Mouse (Mus musculus) right cerebral cortex, postnatal 25 days (tissue): ENCODE data around the gene Taar7e.
A peak's percentile ranks its signal among the peaks of the same experiment; 100 is the strongest.
"Not testable (repeated sequence)": the region's sequence is repeated elsewhere in the genome, so short reads cannot be mapped to it uniquely, and the experiment has no call there.

ENCODE experiments used
- DNase-seq: peaks from one replicate; pipeline ENCODE4 v3.0.0; 2022

Gene Taar7e

DNA sequence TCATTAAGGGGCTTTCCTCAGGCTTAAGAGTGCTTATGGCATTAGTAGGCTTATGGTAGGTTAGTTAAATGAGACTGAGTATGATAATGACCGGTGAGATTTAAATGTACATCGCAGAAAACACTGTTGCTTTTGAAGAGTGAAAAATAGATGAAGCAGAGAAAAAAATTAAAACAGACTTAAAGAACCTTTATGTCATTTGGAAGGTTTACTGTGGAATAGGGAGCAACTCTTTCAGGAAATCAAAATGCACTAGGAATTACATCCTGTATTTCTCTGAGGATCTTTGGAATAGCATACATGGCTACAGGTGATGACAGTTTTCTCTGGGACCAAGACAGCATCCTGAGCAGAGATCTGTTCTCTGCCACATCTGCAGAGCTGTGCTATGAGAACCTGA, at the start of gene Taar7e:
TSS of gene Taar7e (plus strand) at position 301 of the 400 bp plus-strand sequence.
- no peak for DNase-seq

DNA sequence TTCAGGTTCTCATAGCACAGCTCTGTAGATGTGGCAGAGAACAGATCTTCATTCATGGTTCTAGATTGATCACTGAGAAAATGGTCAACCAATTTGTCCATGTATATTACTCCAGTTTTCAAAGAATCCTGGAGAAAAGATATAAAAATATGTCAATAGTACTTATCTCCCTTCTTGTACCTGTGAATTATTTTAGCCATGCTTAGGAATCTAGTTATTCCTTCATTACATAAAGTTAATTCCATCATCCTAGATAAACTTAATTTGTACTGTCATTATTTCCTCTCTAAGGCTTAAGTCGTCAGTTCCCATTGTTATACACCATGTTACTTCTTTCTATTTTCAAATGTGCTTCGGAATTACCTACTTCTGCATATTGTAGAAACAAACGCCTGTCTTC, 44.0 kb upstream of the Taar7e start, which contains the start of gene Taar7a:
TSS of gene Taar7a (minus strand) at position 101 of the 400 bp plus-strand sequence.
- no peak for DNase-seq

DNA sequence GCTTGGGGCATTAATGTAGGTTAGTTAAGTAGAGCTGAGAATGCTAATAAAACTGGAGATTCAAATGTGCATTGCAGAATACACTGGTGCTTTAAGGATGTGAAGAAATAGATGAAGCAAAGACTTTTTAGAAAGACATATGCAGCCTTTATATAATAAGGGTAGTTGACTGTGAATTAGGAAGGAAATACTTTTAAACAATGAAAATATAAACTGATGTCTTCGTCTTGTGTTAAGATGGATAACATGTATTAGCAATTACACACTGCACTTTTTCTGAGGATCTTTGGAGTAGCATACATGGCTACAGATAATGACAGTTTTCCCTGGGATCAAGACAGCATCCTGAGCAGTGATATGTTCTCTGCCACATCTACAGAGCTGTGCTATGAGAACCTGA, 37.8 kb upstream of the Taar7e start, which contains the start of gene Taar7b:
TSS of gene Taar7b (plus strand) at position 301 of the 400 bp plus-strand sequence.
- DNase-seq = no peak

DNA sequence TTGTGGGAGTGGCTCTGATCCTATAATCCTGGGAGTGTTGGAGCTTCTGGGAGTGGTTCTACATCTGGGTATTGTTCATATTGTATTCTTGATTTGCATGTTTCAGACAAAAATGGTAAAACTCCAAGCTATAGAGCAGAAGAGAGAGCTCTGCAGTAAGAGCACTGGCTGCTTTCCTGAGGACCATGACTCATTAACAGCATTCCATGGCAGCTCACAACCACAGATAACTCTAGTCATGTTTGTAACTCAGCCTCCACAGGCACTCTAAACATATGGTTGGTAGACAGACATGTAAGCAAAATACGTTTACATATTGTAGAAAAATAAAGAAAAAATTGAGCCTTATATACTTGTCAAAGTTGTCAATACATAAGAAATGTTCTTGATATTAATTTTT, 31.0 kb upstream of the Taar7e start:
- no peak for DNase-seq

DNA sequence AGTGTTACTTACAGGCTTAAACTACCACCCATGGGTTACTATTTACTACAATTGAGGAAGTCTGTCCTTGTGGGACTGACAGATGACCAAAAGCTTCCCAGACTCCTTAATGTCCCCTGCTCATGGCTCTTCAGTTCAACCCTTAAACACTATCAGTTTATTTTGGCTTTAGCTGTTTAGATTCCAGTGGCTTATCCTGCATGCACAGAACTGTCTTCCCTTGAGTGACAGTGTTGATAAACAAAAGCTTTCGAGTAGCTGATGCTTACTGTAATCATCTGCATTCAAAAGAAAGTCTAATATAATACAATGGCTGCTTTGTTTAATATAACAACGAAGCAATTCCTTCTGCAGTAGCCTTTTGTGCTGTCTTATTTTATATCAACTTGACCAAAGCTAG, 30.4 kb upstream of the Taar7e start:
- no peak for DNase-seq

DNA sequence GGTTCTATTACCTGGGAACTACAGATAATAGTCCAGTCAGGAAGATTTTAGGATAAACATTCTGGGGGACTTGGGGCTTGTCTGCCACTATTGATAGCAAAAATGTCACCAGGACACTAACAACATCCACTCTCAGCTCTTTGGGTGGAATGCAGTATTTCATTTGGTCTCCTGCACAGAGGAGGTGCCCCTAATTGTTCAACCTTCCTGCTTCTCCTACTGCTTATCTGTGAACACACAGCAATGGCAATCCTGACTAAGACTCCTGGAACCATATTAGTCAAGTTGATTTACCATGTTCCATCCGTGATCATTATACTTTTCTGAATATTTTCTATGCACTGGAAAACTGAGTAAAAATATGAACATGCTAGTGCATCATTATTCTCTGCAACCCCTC, 29.3 kb upstream of the Taar7e start:
- DNase-seq = no peak

DNA sequence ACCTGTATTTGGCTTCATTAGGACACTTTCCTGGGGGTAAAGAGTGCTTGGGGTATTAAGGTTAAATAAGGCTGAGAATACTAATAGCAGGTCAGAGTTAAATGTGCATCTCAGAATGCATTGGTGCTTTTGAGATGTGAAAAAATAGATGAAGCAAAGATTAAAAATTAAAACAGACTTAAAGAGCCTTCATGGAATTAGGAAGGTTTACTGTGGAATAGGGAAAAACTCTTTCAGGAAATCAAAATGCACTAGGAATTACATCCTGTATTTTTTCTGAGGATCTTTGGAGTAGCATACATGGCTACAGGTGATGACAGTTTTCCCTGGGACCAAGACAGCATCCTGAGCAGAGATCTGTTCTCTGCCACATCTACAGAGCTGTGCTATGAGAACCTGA, 10.5 kb upstream of the Taar7e start, which contains the start of gene Taar7d:
TSS of gene Taar7d (plus strand) at position 301 of the 400 bp plus-strand sequence.
- no peak for DNase-seq

DNA sequence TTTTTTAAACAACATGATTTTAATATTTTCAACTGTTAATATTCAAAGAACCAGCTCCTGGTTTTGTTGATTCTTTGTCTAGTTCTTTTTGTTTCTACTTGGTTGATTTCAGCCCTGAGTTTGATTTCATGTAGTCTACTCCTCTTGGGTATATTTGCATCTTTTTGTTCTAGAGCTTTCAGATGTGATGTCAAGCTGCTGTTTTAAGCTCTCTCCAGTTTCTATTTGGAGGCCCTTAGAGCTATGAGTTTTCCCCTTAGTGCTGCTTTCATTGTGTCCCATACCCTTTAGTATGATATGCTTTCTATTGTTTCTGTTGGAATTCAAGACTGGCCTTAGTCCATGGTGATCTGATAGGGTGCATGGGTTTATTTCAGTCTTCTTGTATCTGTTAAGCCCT, 6.1 kb upstream of the Taar7e start:
- DNase-seq = no peak

DNA sequence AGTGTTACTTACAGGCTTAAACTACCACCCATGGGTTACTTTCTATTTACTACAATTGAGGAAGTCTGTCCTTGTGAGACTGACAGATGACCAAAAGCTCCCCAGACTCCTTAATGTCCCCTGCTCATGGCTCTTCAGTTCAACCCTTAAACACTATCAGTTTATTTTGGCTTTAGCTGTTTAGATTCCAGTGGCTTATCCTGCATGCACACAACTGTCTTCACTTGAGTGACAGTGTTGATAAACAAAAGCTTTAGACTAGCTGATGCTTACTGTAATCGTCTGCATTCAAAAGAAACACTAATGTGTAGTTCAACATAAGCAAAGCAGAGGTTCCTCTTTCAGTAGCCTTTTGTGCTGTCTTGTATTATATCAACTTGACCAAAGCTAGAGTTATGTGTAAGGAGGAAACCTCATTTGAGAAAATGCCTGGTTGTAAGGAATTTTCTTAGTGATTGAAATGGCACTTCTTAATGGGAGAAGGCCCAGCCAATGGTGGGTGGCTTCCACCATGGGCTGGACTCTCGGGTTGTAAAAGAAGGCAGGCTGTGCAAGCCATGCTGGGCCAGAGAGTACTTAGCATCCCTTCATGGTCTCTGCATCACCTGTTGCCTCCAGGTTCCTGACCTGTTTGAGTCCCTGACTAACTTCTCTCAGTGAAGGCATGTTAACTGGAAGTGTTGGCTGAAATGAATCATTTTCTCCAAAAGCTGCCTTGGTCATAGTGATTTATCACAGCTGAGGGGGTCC, 2.9 kb downstream of the Taar7e start:
- no peak for DNase-seq

DNA sequence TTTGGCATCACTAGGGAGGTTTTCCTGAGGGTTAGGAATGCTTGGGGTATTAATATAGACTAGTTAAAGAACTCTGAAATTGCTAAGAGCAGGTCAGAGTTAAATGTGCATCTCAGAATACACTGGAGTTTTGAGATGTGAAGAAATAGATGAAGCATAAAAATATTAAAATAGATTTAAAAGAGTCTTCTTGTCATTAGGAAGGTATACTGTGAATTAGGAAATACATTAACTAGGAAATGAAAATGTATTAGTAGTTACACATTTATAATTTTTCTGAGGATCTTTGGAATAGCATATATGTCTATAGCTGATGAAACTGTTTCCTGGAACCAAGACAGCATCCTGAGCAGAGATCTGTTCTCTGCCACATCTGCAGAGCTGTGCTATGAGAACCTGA, 11.8 kb downstream of the Taar7e start, which contains the start of gene Taar7f:
TSS of gene Taar7f (plus strand) at position 301 of the 400 bp plus-strand sequence.
- DNase-seq = no peak

DNA sequence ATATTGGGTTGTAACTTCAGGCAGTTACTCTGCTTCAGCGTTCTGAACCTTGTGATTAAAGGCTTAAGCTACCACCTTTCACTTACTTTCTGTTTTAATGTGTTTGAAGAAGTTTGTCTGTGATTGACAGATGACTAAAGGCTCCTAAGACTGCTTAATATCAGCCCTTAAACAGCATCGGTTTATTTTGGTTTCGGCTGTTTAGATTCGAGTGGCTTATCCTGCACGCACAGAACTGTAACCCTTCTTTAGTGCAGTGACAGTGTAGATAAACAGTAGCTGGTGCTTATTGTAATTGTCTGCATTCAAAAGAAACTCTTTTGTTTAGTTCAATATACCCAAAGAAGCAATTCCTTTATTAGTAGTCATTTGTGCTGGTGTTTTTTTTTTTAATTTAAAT, 14.6 kb downstream of the Taar7e start:
- no peak for DNase-seq

DNA sequence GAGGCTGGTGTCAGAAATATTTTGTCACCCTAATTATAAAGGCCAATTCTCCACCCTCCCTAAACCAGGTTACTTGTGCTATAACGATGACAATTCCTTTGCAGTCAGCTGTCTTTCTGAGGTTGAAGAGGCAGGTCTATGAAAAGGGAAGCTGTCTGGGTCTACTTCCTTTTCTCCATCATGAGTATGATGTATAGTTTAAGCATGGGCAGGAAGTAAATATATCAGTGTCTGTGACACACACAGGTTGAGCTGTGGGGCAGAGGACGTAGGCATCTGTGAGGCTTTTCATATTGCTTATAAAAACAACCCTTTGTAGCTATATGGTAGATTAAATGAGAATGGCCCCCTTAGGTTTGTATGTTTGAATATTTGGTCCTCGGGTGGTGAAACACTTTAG, 21.6 kb downstream of the Taar7e start:
- no peak for DNase-seq

DNA sequence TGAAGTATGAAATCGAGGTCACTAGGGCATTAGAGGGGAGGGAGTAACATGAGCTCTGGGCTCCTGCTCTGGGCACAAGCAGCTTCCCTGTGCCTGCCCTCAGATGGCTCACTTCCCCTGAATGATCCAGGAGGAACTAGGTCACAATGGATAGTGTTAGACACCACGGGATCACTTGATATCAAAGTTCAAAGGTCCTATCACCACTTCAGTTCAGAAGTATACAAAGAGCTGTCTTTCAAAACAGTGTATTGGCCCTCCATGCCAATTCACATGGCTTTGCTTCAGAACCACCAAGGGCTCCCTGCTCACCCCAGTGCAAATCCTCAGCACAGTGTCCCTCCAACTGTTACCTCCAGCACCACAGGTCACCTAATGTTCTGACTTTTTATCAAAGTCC, 37.3 kb downstream of the Taar7e start:
- DNase-seq = not testable (repeated sequence)

DNA sequence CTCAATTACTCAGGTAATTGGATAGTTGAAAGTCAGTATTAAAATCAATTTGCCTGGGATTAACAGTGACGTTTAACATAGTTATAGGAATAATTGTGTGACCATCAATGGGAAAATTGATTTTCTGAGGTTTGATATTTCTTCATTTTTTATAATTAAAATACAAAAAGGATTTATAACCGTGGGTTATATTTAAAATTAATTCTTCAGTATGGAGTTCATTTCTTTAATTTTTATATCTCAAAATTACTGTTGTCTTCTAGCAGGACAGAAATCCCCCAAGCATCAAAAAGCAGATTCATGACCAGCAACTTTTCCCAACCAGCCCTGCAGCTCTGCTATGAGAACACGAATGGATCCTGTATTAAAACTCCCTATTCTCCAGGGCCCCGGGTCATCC, 38.8 kb downstream of the Taar7e start, which contains the start of gene Taar8a:
TSS of gene Taar8a (plus strand) at position 301 of the 400 bp plus-strand sequence.
- DNase-seq = not testable (repeated sequence)

DNA sequence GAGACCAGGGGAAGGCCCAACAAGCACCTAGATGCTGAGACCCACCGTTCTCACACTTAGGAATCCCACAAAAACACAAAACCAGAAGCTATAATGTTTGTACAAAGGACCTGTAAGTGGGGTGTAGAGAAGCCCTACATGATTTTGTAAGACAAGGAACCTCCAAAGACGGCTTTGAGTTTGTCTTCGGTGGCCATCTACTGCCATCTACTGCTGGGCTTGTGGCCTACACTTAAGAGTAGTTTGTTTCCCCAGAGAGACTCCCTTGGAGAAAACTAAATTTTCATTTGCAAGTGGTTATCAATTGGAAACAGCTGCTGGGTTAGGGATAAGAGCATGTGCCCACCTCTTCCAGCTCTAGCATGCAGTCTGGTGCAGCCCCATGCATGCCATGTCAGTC, 42.8 kb downstream of the Taar7e start:
- DNase-seq = peak; percentile 21

DNA sequence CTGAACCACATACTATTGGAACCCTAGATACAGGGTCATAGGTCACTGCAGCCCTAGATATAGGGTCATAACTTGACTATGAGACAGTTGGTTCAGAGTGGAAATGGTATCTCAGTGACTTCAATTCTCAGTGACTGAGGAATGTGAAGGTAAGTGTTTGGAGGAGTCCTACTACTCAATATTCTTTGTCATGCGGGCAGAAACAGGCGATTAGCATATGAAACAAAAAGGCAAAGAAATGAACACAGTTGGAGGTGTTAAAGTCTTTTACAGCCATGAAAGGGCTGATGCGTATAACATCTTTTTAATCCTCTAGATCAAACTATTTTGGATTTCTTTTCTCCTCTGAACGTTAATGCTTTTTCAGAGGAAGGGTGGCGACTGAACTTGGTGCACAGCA, 48.5 kb downstream of the Taar7e start:
- no peak for DNase-seq

DNA sequence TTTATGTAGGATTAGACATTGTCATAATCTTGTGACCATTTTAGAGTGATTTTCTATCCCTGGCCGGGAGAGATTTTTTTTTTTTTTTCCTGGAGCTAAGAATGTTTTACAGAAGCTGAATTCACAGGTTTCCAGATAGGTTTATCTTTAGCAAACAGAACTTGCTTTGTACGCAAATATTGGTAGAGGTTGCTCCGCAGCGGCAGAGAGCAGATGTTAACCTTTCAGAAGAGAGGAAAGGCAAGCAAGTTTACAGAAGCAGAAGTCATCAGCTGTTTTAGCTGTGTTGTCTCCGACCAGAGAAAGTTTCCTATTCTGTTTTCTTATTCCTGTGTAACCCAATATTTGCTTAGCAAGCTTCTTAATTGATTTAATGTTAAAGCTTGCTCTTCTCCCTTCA, 49.1 kb downstream of the Taar7e start:
- DNase-seq = no peak

DNA sequence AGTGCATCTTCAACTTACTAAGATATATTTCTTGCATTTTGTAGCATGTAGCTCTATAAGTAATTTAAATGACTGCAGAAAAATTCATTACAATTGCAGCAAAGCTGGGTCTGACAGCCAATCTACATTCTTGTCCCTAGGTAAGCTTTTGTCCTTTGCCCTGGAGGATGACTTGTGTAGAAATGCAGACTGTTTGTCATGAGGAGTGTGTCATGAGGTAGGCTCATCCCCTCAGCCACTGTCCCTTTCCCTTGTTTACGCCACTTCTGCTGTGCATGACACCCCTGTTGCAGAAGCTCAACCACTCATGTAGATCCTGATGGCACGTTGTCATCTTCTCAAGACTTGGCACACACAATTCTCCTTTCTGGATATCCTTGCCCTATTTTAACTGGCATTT, 49.8 kb downstream of the Taar7e start:
- no peak for DNase-seq
